In the genomic region with DNA sequence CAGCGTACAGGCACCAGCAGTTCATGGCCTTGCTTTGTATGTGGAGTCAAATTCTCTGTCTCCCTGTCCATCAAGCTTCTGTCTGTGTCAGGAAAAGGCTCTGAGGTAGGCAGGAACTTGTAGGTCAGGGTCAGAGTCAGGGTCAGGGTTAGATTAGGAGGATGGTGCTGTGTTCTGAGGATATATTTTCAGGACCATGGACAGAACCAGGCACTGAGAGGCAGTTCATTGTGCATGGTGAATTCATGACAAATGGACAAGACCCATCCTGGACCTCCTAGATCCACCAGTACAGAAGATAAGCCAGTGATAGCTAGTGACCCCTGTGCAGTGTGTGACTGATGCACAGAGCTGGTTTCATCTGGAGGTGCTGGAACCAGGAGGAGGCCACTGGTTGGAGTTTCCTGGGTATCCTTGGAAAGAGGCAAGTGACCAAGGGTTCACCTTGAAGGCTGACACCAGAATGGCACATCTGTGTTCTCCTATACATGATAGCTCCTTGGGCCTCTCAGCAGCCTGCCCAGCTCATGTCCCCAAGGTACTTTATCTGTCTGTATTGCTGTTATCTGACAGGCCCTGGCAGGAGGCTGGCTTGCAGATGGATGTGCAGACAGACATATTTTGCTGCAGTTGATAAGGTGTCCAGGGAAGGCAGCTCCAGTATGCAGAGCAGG, we compare ENCODE assay signal across 13 mouse cellular contexts.
DNase-seq lines count a peak whose midpoint lies in the region; ATAC-seq and TF ChIP-seq lines count a peak whose summit lies in the region.
"Had no signal": no experiment of that assay in that cellular context is flagged by ENCODE, and none has a peak within 500 bp of the region (broad histone marks: within the 10 kb centered on the region; RNA-seq: fewer than 3 reads in every experiment).

No protein-coding gene starts in this region.

- peaks cover 11% of the 10 kb centered on the region; the same call in 1 of the 2 replicates for H3K9me3 ChIP-seq in hindbrain, embryonic 10.5 days
- 0 out of 2 replicates have a peak, but pooled peaks cover 14% of the 10 kb centered on the region for H3K9me3 ChIP-seq in hindbrain, embryonic 14.5 days (ENCODE audit: control insufficient read depth, low read length)
- H3K9me3 ChIP-seq in CH12.LX (replicated peaks; ENCODE audit: low read length), result peaks cover 9% of the 10 kb centered on the region
- H3K9me3 ChIP-seq in kidney, embryonic 15.5 days (replicated peaks), result no peaks in the 10 kb centered on the region

- no peak for ATAC-seq in hindbrain, embryonic 14.5 days (ENCODE audit: low FRiP score)
- no peak for ATAC-seq in kidney, embryonic 15.5 days (replicated peaks; ENCODE audit: low FRiP score)

- TF ChIP-seq EP300 in CH12.LX (IDR thresholded peaks at IDR 0.05; ENCODE audit: low read length), result no peak

- DNase-seq in hindbrain, embryonic 10.5 days (ENCODE audit: low spot score), result peak; percentile 6
- DNase-seq in hindbrain, embryonic 14.5 days (ENCODE audit: low spot score), result no peak
- peak; percentile 6 for DNase-seq in CH12.LX (ENCODE audit: extremely low read depth)
- DNase-seq in c-Kit-positive CD71-positive TER-119-negative erythroid progenitor cells, embryonic 14.5 days (ENCODE audit: low read depth), result peak; percentile 4
- DNase-seq in induced T-regulatory cell, adult 2 months (ENCODE audit: low read depth), result peak; percentile 5
- no peak for DNase-seq in testis, postnatal 10 days (ENCODE audit: low spot score)
- DNase-seq in spleen, postnatal 14 days (ENCODE audit: low spot score in 2 of 2), result no peak
- DNase-seq: adrenal gland, postnatal 36 days; cerebellum, adult 11-12 months; heart, adult 2 months; kidney, adult 8-10 months had no signal

- H3K27ac ChIP-seq in hindbrain, embryonic 10.5 days, result no peak overlapping the region
- no peak overlapping the region for H3K27ac ChIP-seq in hindbrain, embryonic 14.5 days
- H3K27ac ChIP-seq in CH12.LX (ENCODE audit: insufficient read depth, low read depth), result no peak overlapping the region
- H3K27ac ChIP-seq in kidney, embryonic 15.5 days, result no peak overlapping the region
- H3K27ac ChIP-seq: heart, adult 2 months; liver, embryonic 14.5 days had no signal

- no peak for TF ChIP-seq RAD21 in CH12.LX (IDR thresholded peaks at IDR 0.05; ENCODE audit: low read depth, low read length)

- no peak overlapping the region for H3K9ac ChIP-seq in hindbrain, embryonic 14.5 days
- H3K9ac ChIP-seq in CH12.LX (ENCODE audit: insufficient read depth, low read depth), result no peak overlapping the region
- H3K9ac ChIP-seq in kidney, embryonic 15.5 days, result no peak overlapping the region
- H3K9ac ChIP-seq: liver, embryonic 14.5 days had no signal

- dilution Hi-C loops in CH12.LX (cut with MboI; ENCODE audit: extremely low pct_ligation_motif_present, extremely low pct_unique_long_range_greater_than_20kb, low sequenced_read_pairs), result no loop called here

- H3K4me2 ChIP-seq in hindbrain, embryonic 14.5 days (replicated peaks), result no peak overlapping the region
- H3K4me2 ChIP-seq in CH12.LX (ENCODE audit: insufficient read depth, low read depth, poor library complexity, severe bottlenecking), result no peak overlapping the region
- H3K4me2 ChIP-seq in kidney, embryonic 15.5 days, result no peak overlapping the region

- no peak for TF ChIP-seq CTCF in CH12.LX (conservative IDR thresholded peaks at IDR 0.05 in 1 of 2, IDR thresholded peaks at IDR 0.05 in 1 of 2; ENCODE audit: low read depth in 2 of 2, low read length in 2 of 2)

- H3K79me2 ChIP-seq in CH12.LX (replicated peaks; ENCODE audit: control insufficient read depth, extremely low read depth, insufficient read depth, poor library complexity, severe bottlenecking), result no peaks in the 10 kb centered on the region

- H3K4me1 ChIP-seq in hindbrain, embryonic 10.5 days (replicated peaks), result no peaks in the 10 kb centered on the region
- no peaks in the 10 kb centered on the region for H3K4me1 ChIP-seq in hindbrain, embryonic 14.5 days (replicated peaks; ENCODE audit: control insufficient read depth, insufficient read depth, low read length)
- no peaks in the 10 kb centered on the region for H3K4me1 ChIP-seq in CH12.LX (ENCODE audit: control insufficient read depth in 1 of 2, insufficient read depth in 2 of 2)
- H3K4me1 ChIP-seq in kidney, embryonic 15.5 days, result no peaks in the 10 kb centered on the region

- 87% methylated on average over 1 of the region's 1 CpGs for WGBS in hindbrain, embryonic 10.5 days
- WGBS in hindbrain, embryonic 14.5 days, result 86% methylated on average over 1 of the region's 1 CpGs
- 98% methylated on average over 1 of the region's 1 CpGs for WGBS in kidney, embryonic 15.5 days

- in situ Hi-C loops in CH12.LX (cut with MboI; ENCODE audit: low pct_ligation_motif_present, low pct_unique_long_range_greater_than_20kb, low sequenced_read_pairs), result no loop called here

- TF ChIP-seq POLR2A in CH12.LX (IDR thresholded peaks at IDR 0.05; ENCODE audit: low read depth, low read length), result no peak

- H3K4me3 ChIP-seq in hindbrain, embryonic 10.5 days, result no peak overlapping the region
- H3K4me3 ChIP-seq in hindbrain, embryonic 14.5 days (replicated peaks; ENCODE audit: low read length), result no peak overlapping the region
- no peak overlapping the region for H3K4me3 ChIP-seq in CH12.LX (replicated peaks in 1 of 3; ENCODE audit: low read depth in 2 of 3, low read length in 2 of 3, poor library complexity in 1 of 3)
- H3K4me3 ChIP-seq in kidney, embryonic 15.5 days (replicated peaks), result no peak overlapping the region
- H3K4me3 ChIP-seq: heart, adult 2 months had no signal

- no peaks in the 10 kb centered on the region for H3K36me3 ChIP-seq in hindbrain, embryonic 10.5 days
- no peaks in the 10 kb centered on the region for H3K36me3 ChIP-seq in hindbrain, embryonic 14.5 days (replicated peaks; ENCODE audit: control insufficient read depth, insufficient read depth)
- H3K36me3 ChIP-seq in CH12.LX (replicated peaks in 1 of 2; ENCODE audit: control insufficient read depth in 1 of 2, insufficient read depth in 1 of 2, low read length in 1 of 2), result no peaks in the 10 kb centered on the region
- H3K36me3 ChIP-seq in kidney, embryonic 15.5 days, result no peaks in the 10 kb centered on the region

- H3K27me3 ChIP-seq in hindbrain, embryonic 10.5 days (ENCODE audit: insufficient read depth, poor library complexity, severe bottlenecking), result no peaks in the 10 kb centered on the region
- no peaks in the 10 kb centered on the region for H3K27me3 ChIP-seq in hindbrain, embryonic 14.5 days (ENCODE audit: control insufficient read depth, insufficient read depth, low read length)
- peaks cover 25% of the 10 kb centered on the region for H3K27me3 ChIP-seq in CH12.LX (replicated peaks)
- H3K27me3 ChIP-seq in kidney, embryonic 15.5 days, result no peaks in the 10 kb centered on the region

TF ChIP-seq in CH12.LX, 34 proteins besides CTCF, POLR2A, EP300 and RAD21:
- TF ChIP-seq BHLHE40 (IDR thresholded peaks at IDR 0.05; ENCODE audit: low read depth, low read length) (no peak), UBTF (IDR thresholded peaks at IDR 0.05; ENCODE audit: low read depth, low read length) (no peak), MAZ (IDR thresholded peaks at IDR 0.05; ENCODE audit: low read depth, low read length) (no peak), ZC3H11A (IDR thresholded peaks at IDR 0.05; ENCODE audit: low read depth, low read length) (no peak), TBP (conservative IDR thresholded peaks at IDR 0.05; ENCODE audit: low read depth, low read length) (no peak), ZMIZ1 (IDR thresholded peaks at IDR 0.05; ENCODE audit: low read depth, low read length) (no peak), ZNF384 (IDR thresholded peaks at IDR 0.05; ENCODE audit: low read depth, low read length) (no peak), TCF12 (IDR thresholded peaks at IDR 0.05; ENCODE audit: low read depth, low read length) (no peak), SMC3 (IDR thresholded peaks at IDR 0.05; ENCODE audit: low read depth, low read length) (no peak)

Comparison
In these comparisons a context has a peak if more than half of its experiments do, and no peak if none do; other contexts are left out.
1. DNase-seq: peak in hindbrain, embryonic 10.5 days (single experiment), CH12.LX (single experiment), c-Kit-positive CD71-positive TER-119-negative erythroid progenitor cells, embryonic 14.5 days (single experiment) and induced T-regulatory cell, adult 2 months (single experiment); none in hindbrain, embryonic 14.5 days (single experiment), testis, postnatal 10 days (single experiment) and spleen, postnatal 14 days (0 of 2).